Mouse (Mus musculus) thymus, adult 2 months (tissue): Measurements from ENCODE around the gene Hnrnpab.

ENCODE experiments used
- CTCF ChIP-seq: fragments of 200-500 bp; IDR thresholded peaks from 2 replicates; pipeline ENCODE4 v1.5.1; 2012; ENCODE audit warnings: mild to moderate bottlenecking, control low read depth, low read length, moderate library complexity, borderline replicate concordance; ENCODE audit not compliant: control insufficient read depth, poor library complexity, insufficient read depth; ENCODE audit errors: extremely low read depth
- POLR2A ChIP-seq: fragments of 200-500 bp; IDR thresholded peaks from 2 replicates; pipeline ENCODE4 v1.6.1; 2012; ENCODE audit warnings: mild to moderate bottlenecking, low read length, control low read depth, moderate library complexity; ENCODE audit not compliant: control insufficient read depth, poor library complexity, insufficient read depth; ENCODE audit errors: extremely low read depth

DNA sequence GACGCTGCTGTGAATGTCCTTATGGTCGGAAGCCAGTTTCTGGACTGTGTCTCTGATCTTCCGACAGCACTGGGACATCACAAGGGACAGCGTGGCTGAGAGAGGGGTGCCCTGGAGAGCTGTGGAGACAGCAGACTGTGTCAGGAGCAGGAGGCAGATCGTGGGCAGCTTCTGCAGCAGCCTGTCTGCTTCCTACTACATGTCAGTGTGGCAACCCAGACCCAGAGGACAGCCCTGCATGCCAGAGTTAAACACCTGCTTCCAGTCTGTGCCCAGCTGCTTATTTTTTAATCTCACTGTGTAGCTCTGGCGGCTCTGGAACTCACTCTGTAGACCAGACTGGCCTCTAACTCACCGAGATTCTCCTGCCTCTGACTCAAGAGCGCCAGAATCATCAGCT is 21.3 kb upstream of the Hnrnpab start:
- TF ChIP-seq CTCF (no peak), POLR2A (no peak)
